Mouse (Mus musculus): ENCODE results near the gene Olfr1036.
"Not testable (repeated sequence)": the region's sequence is repeated elsewhere in the genome, so short reads cannot be mapped to it uniquely, and the experiment has no call there.

Olfr1036 gene

GRCm38 (mm10) chr2:86073692-86074091, at the start of gene Olfr1036:
TSS of gene Olfr1036 (plus strand) at chr2:86073992.
- not testable (repeated sequence) for DNase-seq (ENCODE audit: low spot score in 2 of 2)

DNA sequence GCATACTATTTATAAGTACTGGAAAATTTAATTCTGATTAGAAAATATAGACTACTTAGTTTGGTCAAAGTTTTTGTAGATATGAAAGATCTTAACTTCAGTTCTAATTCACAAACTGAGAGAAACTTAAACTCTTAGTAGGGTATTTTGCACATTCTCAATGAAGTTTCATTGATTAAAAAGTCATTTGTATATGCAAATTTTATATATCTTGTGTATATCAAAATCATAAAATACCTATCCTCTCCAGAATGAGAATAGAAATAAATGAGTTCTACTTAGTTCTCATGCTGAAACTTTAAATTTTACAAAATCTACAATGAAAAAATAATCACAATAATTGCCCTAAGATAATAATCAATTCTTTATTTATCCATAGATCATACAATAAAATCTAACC, 28.2 kb upstream of the Olfr1036 start, which contains the start of gene Olfr1034:
Gene Olfr1034, plus strand, starts transcription at position 301 of the 400 bp plus-strand sequence.
- DNase-seq (ENCODE audit: low spot score in 2 of 2), result no peak

DNA sequence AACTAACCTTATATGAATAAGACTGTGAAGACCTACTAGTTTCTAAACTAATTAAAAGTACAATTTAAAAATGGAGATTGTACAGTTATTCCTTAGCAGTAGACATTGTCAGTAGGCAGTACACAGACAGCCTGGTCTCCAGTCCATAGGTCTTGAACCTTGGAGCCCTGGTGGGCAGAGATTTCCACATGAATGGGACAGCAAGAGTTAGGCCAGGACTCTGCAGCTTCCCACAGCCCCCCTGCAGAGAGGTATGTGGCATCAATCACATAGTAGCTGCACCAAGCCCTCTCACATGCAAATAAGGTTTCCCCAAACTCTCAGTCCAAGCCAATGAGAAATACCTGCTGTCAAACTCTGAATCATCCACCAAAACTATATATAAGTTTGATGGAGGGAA, 23.0 kb upstream of the Olfr1036 start:
- not testable (repeated sequence) for DNase-seq (ENCODE audit: low spot score in 2 of 2)

DNA sequence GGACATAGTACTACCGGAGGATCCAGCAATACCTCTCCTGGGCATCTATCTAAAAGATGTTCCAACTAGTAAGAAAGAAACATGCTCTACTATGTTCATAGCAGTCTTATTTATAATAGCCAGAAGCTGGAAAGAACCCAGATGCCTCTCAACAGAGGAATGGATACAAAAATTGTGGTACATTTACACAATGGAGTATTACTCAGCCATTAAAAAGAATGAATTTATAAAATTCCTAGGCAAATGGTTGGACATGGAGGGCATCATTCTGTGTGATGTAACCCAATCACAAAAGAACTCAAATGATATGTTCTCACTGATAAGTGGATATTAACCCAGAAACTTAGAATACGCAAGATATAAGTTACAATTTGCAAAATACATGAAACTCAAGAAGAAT, 10.0 kb upstream of the Olfr1036 start:
- not testable (repeated sequence) for DNase-seq (ENCODE audit: low spot score in 2 of 2)

DNA sequence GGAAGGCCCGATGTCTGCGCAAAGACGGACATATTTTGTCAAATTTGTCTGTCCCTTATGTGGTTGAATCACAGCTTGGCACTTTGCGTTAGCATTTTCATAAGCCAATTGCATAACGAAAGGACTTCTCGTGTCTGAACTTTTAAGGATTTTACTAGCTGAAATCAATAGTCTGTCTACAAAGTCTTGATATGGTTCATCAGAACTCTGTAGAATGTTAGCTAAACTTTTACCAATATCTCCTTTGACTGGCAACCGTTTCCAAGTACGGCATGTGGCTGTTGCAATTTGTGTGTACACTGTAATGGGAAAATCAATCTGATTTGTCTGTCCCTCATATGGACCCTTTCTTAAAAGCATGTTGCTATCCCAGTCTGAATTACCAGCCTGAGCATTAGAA, 3.6 kb upstream of the Olfr1036 start:
- DNase-seq (ENCODE audit: low spot score in 2 of 2), result no peak

DNA sequence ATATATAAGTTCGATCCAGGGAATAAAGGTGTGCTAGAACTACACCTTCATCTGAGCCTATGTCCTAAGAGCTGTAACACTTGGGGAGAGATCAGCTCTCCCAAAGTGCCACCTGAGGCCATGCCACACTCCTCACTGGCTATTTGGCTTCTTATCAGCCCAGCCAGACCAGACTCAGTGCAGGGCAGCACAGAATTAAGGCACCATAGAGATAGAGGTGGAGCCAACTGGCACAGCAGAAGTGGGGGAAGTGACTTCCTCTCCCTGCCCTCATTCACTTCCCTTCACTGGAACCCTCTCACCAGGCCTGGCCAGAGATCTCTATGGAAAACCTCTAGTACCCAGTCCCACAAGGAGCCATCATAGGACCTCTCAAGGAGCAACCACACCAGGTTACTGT, 6.7 kb downstream of the Olfr1036 start:
- DNase-seq (ENCODE audit: low spot score in 2 of 2), result not testable (repeated sequence)

- DNase-seq (ENCODE audit: low spot score in 2 of 2), result no peak
Measured at GRCm38 (mm10) chr2:86087285-86087684, 13.5 kb downstream of the Olfr1036 start, which contains the start of gene Olfr1037. TSS of gene Olfr1037 (minus strand) at chr2:86087385.

All from spleen, postnatal 36 days (tissue).